Mouse (Mus musculus) lung, postnatal 0 days (tissue): Measurements from ENCODE around the gene Ppil1.

ENCODE experiments used
- CTCF ChIP-seq: IDR thresholded peaks from 2 replicates; pipeline ENCODE4 v1.5.1; 2016; ENCODE audit warnings: antibody characterized with exemption, mild to moderate bottlenecking
- EP300 ChIP-seq: IDR thresholded peaks from 2 replicates; pipeline ENCODE4 v1.6.1; 2016; ENCODE audit warnings: antibody characterized with exemption, mild to moderate bottlenecking, control low read depth

GRCm38 (mm10) chr17:29213381-29214192, 50.4 kb downstream of the Ppil1 start:
- TF ChIP-seq CTCF: no peak
- TF ChIP-seq EP300: no peak
